26 mouse cellular contexts compared by ENCODE assay signal in the genomic region with DNA sequence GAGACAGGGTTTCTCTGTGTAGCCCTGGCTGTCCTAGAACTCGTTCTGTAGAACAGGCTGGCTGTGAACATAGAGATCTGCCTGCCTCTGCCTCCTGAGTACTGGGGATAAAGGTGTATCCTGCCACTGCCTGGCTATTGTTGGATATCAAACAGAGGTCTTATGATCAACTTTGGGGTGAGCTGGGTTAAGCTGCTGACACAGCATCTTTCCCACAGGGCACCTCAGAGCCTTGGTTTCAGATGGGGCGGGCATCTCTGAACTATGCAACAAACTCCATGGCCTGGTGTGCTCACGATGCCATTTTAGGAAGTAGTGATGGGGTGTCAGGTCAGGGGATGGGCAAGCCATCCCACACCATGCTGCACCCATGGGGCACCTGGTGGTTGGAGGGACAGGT. TPM values are rescaled to one million over a fixed set of nuclear protein-coding genes. Genes with fewer than 3 reads are reported as not detected.
"Had no signal": no experiment of that assay in that cellular context is flagged by ENCODE, and none has a peak within 500 bp of the region (broad histone marks: within the 10 kb centered on the region; RNA-seq: fewer than 3 reads in every experiment).

No protein-coding gene starts in this region.

- H3K9ac ChIP-seq: heart, embryonic 13.5 days; heart, embryonic 15.5 days; hindbrain, embryonic 13.5 days; hindbrain, embryonic 15.5 days; kidney, embryonic 15.5 days; limb, embryonic 13.5 days; limb, embryonic 15.5 days; liver, embryonic 12.5 days; liver, embryonic 14.5 days had no signal

- H3K4me3 ChIP-seq: heart, adult 2 months; heart, embryonic 13.5 days; heart, embryonic 15.5 days; hindbrain, embryonic 13.5 days; hindbrain, embryonic 15.5 days; kidney, embryonic 15.5 days; limb, embryonic 13.5 days; limb, embryonic 15.5 days; liver, embryonic 12.5 days had no signal

- H3K9me3 ChIP-seq: heart, embryonic 13.5 days; heart, embryonic 15.5 days; hindbrain, embryonic 13.5 days; hindbrain, embryonic 15.5 days; kidney, embryonic 15.5 days; limb, embryonic 13.5 days; limb, embryonic 15.5 days; liver, embryonic 12.5 days had no signal

- H3K36me3 ChIP-seq: heart, embryonic 13.5 days; heart, embryonic 15.5 days; hindbrain, embryonic 13.5 days; hindbrain, embryonic 15.5 days; kidney, embryonic 15.5 days; limb, embryonic 13.5 days; limb, embryonic 15.5 days; liver, embryonic 12.5 days had no signal

- H3K27ac ChIP-seq: heart, adult 2 months; heart, embryonic 13.5 days; heart, embryonic 15.5 days; hindbrain, embryonic 13.5 days; hindbrain, embryonic 15.5 days; hindbrain, postnatal 0 days; kidney, embryonic 15.5 days; kidney, postnatal 0 days; limb, embryonic 13.5 days; limb, embryonic 15.5 days; liver, embryonic 12.5 days; liver, embryonic 14.5 days had no signal

- DNase-seq: gastrocnemius, postnatal 14 days; gastrocnemius, postnatal 36 days; heart, adult 11 months; heart, adult 2 months; heart, postnatal 14 days; heart, postnatal 36 days; kidney, adult 11 months; kidney, adult 2 months; kidney, adult 9 months; kidney, postnatal 14 days; kidney, postnatal 36 days; layer of hippocampus, adult 9-11 months; layer of hippocampus, postnatal 36 days had no signal

RNA-seq across cellular contexts. Expression of a gene that starts 5.1 kb away (rescaled TPM):
- total RNA-seq: hematopoietic stem cell, adult 5-6 weeks; liver, adult 2 months had no signal
